Mouse (Mus musculus) kidney, adult 11 months (tissue): ENCODE measurements around the gene Rasgrf2.

Source experiments
- DNase-seq: peaks from one replicate; pipeline ENCODE4 v3.0.0; 2022

Rasgrf2 gene

GRCm38 (mm10) chr13:91940113-91940512 is 191.3 kb downstream of the Rasgrf2 start:
- no peak for DNase-seq

GRCm38 (mm10) chr13:91938826-91939225 is 192.6 kb downstream of the Rasgrf2 start:
- DNase-seq: no peak

- DNase-seq: no peak
Observed at GRCm38 (mm10) chr13:91937232-91937631, 194.2 kb downstream of the Rasgrf2 start.

GRCm38 (mm10) chr13:91932122-91932521 is 199.3 kb downstream of the Rasgrf2 start:
- no peak for DNase-seq

- DNase-seq: no peak
Observed at GRCm38 (mm10) chr13:91929943-91930726, 201.3 kb downstream of the Rasgrf2 start.

- DNase-seq: no peak
Observed at GRCm38 (mm10) chr13:91928605-91929389, 202.7 kb downstream of the Rasgrf2 start.

- DNase-seq: no peak
Observed at GRCm38 (mm10) chr13:91921010-91921409, 210.4 kb downstream of the Rasgrf2 start.

- DNase-seq: peak; percentile 17
Observed at GRCm38 (mm10) chr13:91918764-91919163, 212.7 kb downstream of the Rasgrf2 start.

GRCm38 (mm10) chr13:91917835-91918234 is 213.6 kb downstream of the Rasgrf2 start:
- no peak for DNase-seq

- no peak for DNase-seq
Observed at GRCm38 (mm10) chr13:91916308-91916707, 215.1 kb downstream of the Rasgrf2 start.

GRCm38 (mm10) chr13:91915582-91916239 is 215.7 kb downstream of the Rasgrf2 start:
- DNase-seq: no peak

GRCm38 (mm10) chr13:91915192-91915581 is 216.3 kb downstream of the Rasgrf2 start:
- DNase-seq: no peak

GRCm38 (mm10) chr13:91911652-91912051 is 219.8 kb downstream of the Rasgrf2 start:
- no peak for DNase-seq

- peak; percentile 7 for DNase-seq
Observed at GRCm38 (mm10) chr13:91911211-91911610, 220.2 kb downstream of the Rasgrf2 start.

- DNase-seq: peak; percentile 60
Observed at GRCm38 (mm10) chr13:91908202-91908980, 223.1 kb downstream of the Rasgrf2 start.

- DNase-seq: no peak
Observed at GRCm38 (mm10) chr13:91906338-91906737, 225.1 kb downstream of the Rasgrf2 start.

- no peak for DNase-seq
Observed at GRCm38 (mm10) chr13:91896476-91896875, 235.0 kb downstream of the Rasgrf2 start.

GRCm38 (mm10) chr13:91893132-91893531 is 238.3 kb downstream of the Rasgrf2 start:
- DNase-seq: no peak

- no peak for DNase-seq
Observed at GRCm38 (mm10) chr13:91890031-91890619, 241.3 kb downstream of the Rasgrf2 start.

- DNase-seq: no peak
Observed at GRCm38 (mm10) chr13:91884714-91885386, 246.6 kb downstream of the Rasgrf2 start.

GRCm38 (mm10) chr13:91881837-91882480 is 249.5 kb downstream of the Rasgrf2 start:
- DNase-seq: no peak
